33 mouse cellular contexts compared by ENCODE assay signal in genomic region chr10:129778123-129778522, GRCm38 (mm10). TPM values are rescaled to one million over a fixed set of nuclear protein-coding genes. Genes with fewer than 3 reads are reported as not detected.
DNase-seq lines count a peak whose midpoint lies in the region; ATAC-seq and TF ChIP-seq lines count a peak whose summit lies in the region.
"Had no signal": no experiment of that assay in that cellular context is flagged by ENCODE, and none has a peak within 500 bp of the region (broad histone marks: within the 10 kb centered on the region; RNA-seq: fewer than 3 reads in every experiment).

No protein-coding gene starts in this region.

- no peak for ATAC-seq in limb, embryonic 14.5 days (ENCODE audit: low FRiP score, low read depth)
- ATAC-seq: forebrain, embryonic 13.5 days; forebrain, embryonic 16.5 days; hindbrain, embryonic 16.5 days; intestine, embryonic 15.5 days; Patski had no signal

- no peaks in the 10 kb centered on the region for H3K36me3 ChIP-seq in limb, embryonic 14.5 days (ENCODE audit: control insufficient read depth, insufficient read depth, low read length)
- H3K36me3 ChIP-seq in limb, embryonic 10.5 days: no peaks in the 10 kb centered on the region
- H3K36me3 ChIP-seq: embryonic facial prominence, embryonic 12.5 days; embryonic facial prominence, embryonic 15.5 days; forebrain, embryonic 10.5 days; heart, embryonic 12.5 days; heart, embryonic 15.5 days; hindbrain, embryonic 10.5 days; hindbrain, embryonic 13.5 days; intestine, embryonic 15.5 days had no signal

- H3K4me2 ChIP-seq in limb, embryonic 14.5 days (replicated peaks; ENCODE audit: low read depth, low read length, severe bottlenecking): no peak overlapping the region
- H3K4me2 ChIP-seq: embryonic facial prominence, embryonic 12.5 days; embryonic facial prominence, embryonic 15.5 days; forebrain, embryonic 13.5 days; heart, embryonic 12.5 days; heart, embryonic 15.5 days; hindbrain, embryonic 13.5 days; intestine, embryonic 15.5 days had no signal

- no peak for TF ChIP-seq POLR2A in limb, embryonic 14.5 days (IDR thresholded peaks at IDR 0.05; ENCODE audit: borderline replicate concordance, extremely low read depth, insufficient read depth, insufficient read length)

- DNase-seq in limb, embryonic 14.5 days (ENCODE audit: low spot score): peak; percentile 3
- no peak for DNase-seq in limb, embryonic 10.5 days (ENCODE audit: low spot score)
- peak; percentile 59 for DNase-seq in gastrocnemius, adult 2 months
- peak; percentile 45 for DNase-seq in gastrocnemius, postnatal 25 days
- DNase-seq in skeletal muscle tissue, adult 2 months (ENCODE audit: low read depth, low spot score): peak; percentile 48
- no peak for DNase-seq in layer of hippocampus, postnatal 36 days
- no peak for DNase-seq in frontal cortex, postnatal 10 days (ENCODE audit: low spot score in 2 of 2)
- DNase-seq in testis, postnatal 10 days (ENCODE audit: low spot score): no peak
- DNase-seq: adrenal gland, postnatal 10 days; adrenal gland, postnatal 36 days; cerebellum, adult 2 months; cerebellum, adult 9-11 months; cerebellum, postnatal 25 days; heart, postnatal 10 days; heart, postnatal 36 days; kidney, adult 11 months had no signal

- intact Hi-C loops in gastrocnemius, adult 2 months (cut with DNase I): no loop called here

- H3K9me3 ChIP-seq in limb, embryonic 14.5 days (ENCODE audit: control insufficient read depth, low read length): no peaks in the 10 kb centered on the region
- no peaks in the 10 kb centered on the region for H3K9me3 ChIP-seq in limb, embryonic 10.5 days (replicated peaks)
- H3K9me3 ChIP-seq: embryonic facial prominence, embryonic 12.5 days; embryonic facial prominence, embryonic 15.5 days; forebrain, embryonic 10.5 days; forebrain, embryonic 13.5 days; heart, embryonic 12.5 days; heart, embryonic 15.5 days; hindbrain, embryonic 10.5 days; hindbrain, embryonic 13.5 days; intestine, embryonic 15.5 days had no signal

- no peak overlapping the region for H3K4me3 ChIP-seq in limb, embryonic 14.5 days (replicated peaks; ENCODE audit: low read length)
- no peak overlapping the region for H3K4me3 ChIP-seq in limb, embryonic 10.5 days
- H3K4me3 ChIP-seq in gastrocnemius, adult 2 months: no peak overlapping the region
- H3K4me3 ChIP-seq: embryonic facial prominence, embryonic 12.5 days; embryonic facial prominence, embryonic 15.5 days; erythroblast, embryonic 14.5 days; forebrain, embryonic 10.5 days; forebrain, embryonic 13.5 days; heart, embryonic 12.5 days; heart, embryonic 15.5 days; hindbrain, embryonic 10.5 days; hindbrain, embryonic 13.5 days; intestine, embryonic 15.5 days had no signal

- TF ChIP-seq CTCF in gastrocnemius, adult 2 months (IDR thresholded peaks at IDR 0.05): no peak

- H3K4me1 ChIP-seq in limb, embryonic 14.5 days (ENCODE audit: control insufficient read depth, insufficient read depth, low read length): no peaks in the 10 kb centered on the region
- no peaks in the 10 kb centered on the region for H3K4me1 ChIP-seq in limb, embryonic 10.5 days
- H3K4me1 ChIP-seq: embryonic facial prominence, embryonic 12.5 days; embryonic facial prominence, embryonic 15.5 days; forebrain, embryonic 10.5 days; forebrain, embryonic 13.5 days; heart, embryonic 12.5 days; heart, embryonic 15.5 days; hindbrain, embryonic 10.5 days; hindbrain, embryonic 13.5 days; intestine, embryonic 15.5 days had no signal

- H3K27me3 ChIP-seq in limb, embryonic 14.5 days (ENCODE audit: control insufficient read depth, insufficient read depth, low read length): no peaks in the 10 kb centered on the region
- H3K27me3 ChIP-seq in limb, embryonic 10.5 days (ENCODE audit: low read depth, poor library complexity, severe bottlenecking): no peaks in the 10 kb centered on the region
- H3K27me3 ChIP-seq: embryonic facial prominence, embryonic 12.5 days; embryonic facial prominence, embryonic 15.5 days; forebrain, embryonic 13.5 days; heart, embryonic 12.5 days; heart, embryonic 15.5 days; hindbrain, embryonic 13.5 days; intestine, embryonic 15.5 days; Patski had no signal

- H3K27ac ChIP-seq in limb, embryonic 14.5 days (replicated peaks; ENCODE audit: low read depth, low read length): no peak overlapping the region
- no peak overlapping the region for H3K27ac ChIP-seq in limb, embryonic 10.5 days
- no peak overlapping the region for H3K27ac ChIP-seq in gastrocnemius, adult 2 months
- H3K27ac ChIP-seq: embryonic facial prominence, embryonic 12.5 days; embryonic facial prominence, embryonic 15.5 days; forebrain, embryonic 10.5 days; forebrain, embryonic 13.5 days; heart, embryonic 15.5 days; hindbrain, embryonic 10.5 days; hindbrain, embryonic 13.5 days; intestine, embryonic 15.5 days had no signal

- no peak overlapping the region for H3K9ac ChIP-seq in limb, embryonic 14.5 days (ENCODE audit: low read depth, low read length, severe bottlenecking)
- H3K9ac ChIP-seq: embryonic facial prominence, embryonic 12.5 days; embryonic facial prominence, embryonic 15.5 days; forebrain, embryonic 13.5 days; heart, embryonic 12.5 days; heart, embryonic 15.5 days; hindbrain, embryonic 13.5 days; intestine, embryonic 15.5 days had no signal

RNA-seq across cellular contexts. Expression of gene Olfr809, which starts 3.7 kb away (rescaled TPM):
- polyA plus RNA-seq in limb, embryonic 14.5 days (2012; rRNA removed): not detected in 2 replicates
- polyA plus RNA-seq in limb, embryonic 14.5 days (2014; fragmentation: Nextera tagmentation; extraction: Ambion mirVana): not detected in 2 replicates
- polyA plus RNA-seq in limb, embryonic 10.5 days (2016; fragmentation: Nextera tagmentation; extraction: Ambion mirVana): not detected in 2 replicates
- total RNA-seq in gastrocnemius, adult 2 months (2021): not detected
- not detected for total RNA-seq in gastrocnemius, postnatal 25 days (2021)
- total RNA-seq in layer of hippocampus, postnatal 36 days (2021): not detected
- total RNA-seq: adrenal gland, adult 18-20 months; adrenal gland, postnatal 10 days; adrenal gland, postnatal 36 days; common myeloid progenitor, adult 5-6 weeks; ES-E14; granulocyte monocyte progenitor cell, adult 5-6 weeks; heart, postnatal 10 days; heart, postnatal 36 days had no signal
- polyA plus RNA-seq: cerebellum, adult 2 months; embryonic facial prominence, embryonic 12.5 days; embryonic facial prominence, embryonic 15.5 days; erythroblast, embryonic 14.5 days; forebrain, embryonic 10.5 days; forebrain, embryonic 13.5 days; forebrain, embryonic 16.5 days; heart, embryonic 12.5 days; heart, embryonic 15.5 days; hindbrain, embryonic 10.5 days; hindbrain, embryonic 13.5 days; hindbrain, embryonic 16.5 days; intestine, embryonic 15.5 days; Patski had no signal

RNA-seq across cellular contexts. Expression of gene Olfr808, which starts 12.8 kb away (rescaled TPM):
- polyA plus RNA-seq in limb, embryonic 14.5 days (2012; rRNA removed): not detected in 2 replicates
- polyA plus RNA-seq in limb, embryonic 14.5 days (2014; fragmentation: Nextera tagmentation; extraction: Ambion mirVana): not detected in 2 replicates
- polyA plus RNA-seq in limb, embryonic 10.5 days (2016; fragmentation: Nextera tagmentation; extraction: Ambion mirVana): not detected in 2 replicates
- total RNA-seq in gastrocnemius, adult 2 months (2021): not detected
- total RNA-seq in gastrocnemius, postnatal 25 days (2021): not detected
- not detected for total RNA-seq in layer of hippocampus, postnatal 36 days (2021)
- total RNA-seq: adrenal gland, adult 18-20 months; adrenal gland, postnatal 10 days; adrenal gland, postnatal 36 days; common myeloid progenitor, adult 5-6 weeks; ES-E14; granulocyte monocyte progenitor cell, adult 5-6 weeks; heart, postnatal 10 days; heart, postnatal 36 days had no signal
- polyA plus RNA-seq: cerebellum, adult 2 months; embryonic facial prominence, embryonic 12.5 days; embryonic facial prominence, embryonic 15.5 days; erythroblast, embryonic 14.5 days; forebrain, embryonic 10.5 days; forebrain, embryonic 13.5 days; forebrain, embryonic 16.5 days; heart, embryonic 12.5 days; heart, embryonic 15.5 days; hindbrain, embryonic 10.5 days; hindbrain, embryonic 13.5 days; hindbrain, embryonic 16.5 days; intestine, embryonic 15.5 days; Patski had no signal

RNA-seq across cellular contexts. Expression of gene Olfr810, which starts 16.6 kb away (rescaled TPM):
- polyA plus RNA-seq in limb, embryonic 14.5 days (2012; rRNA removed): not detected in 2 replicates
- not detected in 2 replicates for polyA plus RNA-seq in limb, embryonic 14.5 days (2014; fragmentation: Nextera tagmentation; extraction: Ambion mirVana)
- not detected in 2 replicates for polyA plus RNA-seq in limb, embryonic 10.5 days (2016; fragmentation: Nextera tagmentation; extraction: Ambion mirVana)
- not detected for total RNA-seq in gastrocnemius, adult 2 months (2021)
- not detected for total RNA-seq in gastrocnemius, postnatal 25 days (2021)
- not detected for total RNA-seq in layer of hippocampus, postnatal 36 days (2021)
- total RNA-seq: adrenal gland, adult 18-20 months; adrenal gland, postnatal 10 days; adrenal gland, postnatal 36 days; common myeloid progenitor, adult 5-6 weeks; ES-E14; granulocyte monocyte progenitor cell, adult 5-6 weeks; heart, postnatal 10 days; heart, postnatal 36 days had no signal
- polyA plus RNA-seq: cerebellum, adult 2 months; embryonic facial prominence, embryonic 12.5 days; erythroblast, embryonic 14.5 days; forebrain, embryonic 10.5 days; forebrain, embryonic 13.5 days; forebrain, embryonic 16.5 days; heart, embryonic 12.5 days; heart, embryonic 15.5 days; hindbrain, embryonic 10.5 days; hindbrain, embryonic 13.5 days; hindbrain, embryonic 16.5 days; intestine, embryonic 15.5 days; Patski had no signal

RNA-seq across cellular contexts. Expression of gene Olfr807, which starts 20.5 kb away (rescaled TPM):
- not detected in 2 replicates for polyA plus RNA-seq in limb, embryonic 14.5 days (2012; rRNA removed)
- polyA plus RNA-seq in limb, embryonic 14.5 days (2014; fragmentation: Nextera tagmentation; extraction: Ambion mirVana): not detected in 2 replicates
- polyA plus RNA-seq in limb, embryonic 10.5 days (2016; fragmentation: Nextera tagmentation; extraction: Ambion mirVana): not detected in 2 replicates
- not detected for total RNA-seq in gastrocnemius, adult 2 months (2021)
- not detected for total RNA-seq in gastrocnemius, postnatal 25 days (2021)
- total RNA-seq in layer of hippocampus, postnatal 36 days (2021): not detected
- total RNA-seq: adrenal gland, adult 18-20 months; adrenal gland, postnatal 10 days; adrenal gland, postnatal 36 days; common myeloid progenitor, adult 5-6 weeks; ES-E14; granulocyte monocyte progenitor cell, adult 5-6 weeks; heart, postnatal 10 days; heart, postnatal 36 days had no signal
- polyA plus RNA-seq: cerebellum, adult 2 months; embryonic facial prominence, embryonic 12.5 days; embryonic facial prominence, embryonic 15.5 days; erythroblast, embryonic 14.5 days; forebrain, embryonic 10.5 days; forebrain, embryonic 13.5 days; forebrain, embryonic 16.5 days; heart, embryonic 12.5 days; heart, embryonic 15.5 days; hindbrain, embryonic 10.5 days; hindbrain, embryonic 13.5 days; hindbrain, embryonic 16.5 days; intestine, embryonic 15.5 days; Patski had no signal

RNA-seq across cellular contexts. Expression of gene Olfr811, which starts 26.1 kb away (rescaled TPM):
- polyA plus RNA-seq in limb, embryonic 14.5 days (2012; rRNA removed): not detected in 2 replicates
- not detected in 2 replicates for polyA plus RNA-seq in limb, embryonic 14.5 days (2014; fragmentation: Nextera tagmentation; extraction: Ambion mirVana)
- polyA plus RNA-seq in limb, embryonic 10.5 days (2016; fragmentation: Nextera tagmentation; extraction: Ambion mirVana): not detected in 2 replicates
- not detected for total RNA-seq in gastrocnemius, adult 2 months (2021)
- total RNA-seq in gastrocnemius, postnatal 25 days (2021): not detected
- not detected for total RNA-seq in layer of hippocampus, postnatal 36 days (2021)
- total RNA-seq: adrenal gland, adult 18-20 months; adrenal gland, postnatal 10 days; adrenal gland, postnatal 36 days; common myeloid progenitor, adult 5-6 weeks; ES-E14; granulocyte monocyte progenitor cell, adult 5-6 weeks; heart, postnatal 10 days; heart, postnatal 36 days had no signal
- polyA plus RNA-seq: cerebellum, adult 2 months; embryonic facial prominence, embryonic 12.5 days; embryonic facial prominence, embryonic 15.5 days; erythroblast, embryonic 14.5 days; forebrain, embryonic 10.5 days; forebrain, embryonic 13.5 days; forebrain, embryonic 16.5 days; heart, embryonic 12.5 days; heart, embryonic 15.5 days; hindbrain, embryonic 10.5 days; hindbrain, embryonic 13.5 days; hindbrain, embryonic 16.5 days; intestine, embryonic 15.5 days; Patski had no signal

Comparison
In these comparisons a context has a peak if more than half of its experiments do, and no peak if none do; other contexts are left out.
1. DNase-seq: peak in limb, embryonic 14.5 days (single experiment), gastrocnemius, adult 2 months (single experiment), gastrocnemius, postnatal 25 days (single experiment) and skeletal muscle tissue, adult 2 months (single experiment); none in limb, embryonic 10.5 days (single experiment), layer of hippocampus, postnatal 36 days (0 of 2), frontal cortex, postnatal 10 days (0 of 2) and testis, postnatal 10 days (single experiment).